Mouse (Mus musculus) intestine, postnatal 0 days (tissue): ENCODE data around the gene Plppr2. TPM values are rescaled to one million over a fixed set of nuclear protein-coding genes. Genes with fewer than 3 reads are reported as not detected.

Experiments used
- ATAC-seq: fragments of 200-750 bp; cut with Nextera tagmentation; 2 replicates; pipeline ENCODE4 v1.8.0; 2017; ENCODE audit warnings: mild to moderate bottlenecking, moderate TSS enrichment, moderate library complexity
- H3K27ac ChIP-seq: fragments of 300-500 bp; sonication (generic); 2 replicates; pipeline ENCODE4 v1.5.1; 2014; ENCODE audit warnings: mild to moderate bottlenecking, low read depth, low read length, moderate library complexity
- H3K27me3 ChIP-seq: fragments of 300-500 bp; sonication (generic); replicated peaks from 2 replicates; pipeline ENCODE4 v1.6.1; 2014; ENCODE audit warnings: low read length, mixed read lengths; ENCODE audit not compliant: control insufficient read depth, insufficient read depth
- H3K36me3 ChIP-seq: fragments of 300-500 bp; sonication (generic); 2 replicates; pipeline ENCODE4 v1.6.1; 2014; ENCODE audit warnings: mild to moderate bottlenecking, moderate library complexity; ENCODE audit not compliant: control insufficient read depth, insufficient read depth
- H3K4me1 ChIP-seq: fragments of 300-500 bp; sonication (generic); replicated peaks from 2 replicates; pipeline ENCODE4 v1.6.1; 2014; ENCODE audit warnings: antibody characterized with exemption, low read length, mixed read lengths; ENCODE audit not compliant: control insufficient read depth, insufficient read depth
- H3K4me2 ChIP-seq: fragments of 300-500 bp; sonication (generic); replicated peaks from 2 replicates; pipeline ENCODE4 v1.6.1; 2014; ENCODE audit warnings: low read depth, mild to moderate bottlenecking, moderate library complexity
- H3K4me3 ChIP-seq: fragments of 300-500 bp; sonication (generic); 2 replicates; pipeline ENCODE4 v1.5.1; 2014; ENCODE audit warnings: low read depth, low read length
- H3K9ac ChIP-seq: fragments of 300-500 bp; sonication (generic); 2 replicates; pipeline ENCODE4 v1.6.1; 2014; ENCODE audit warnings: mild to moderate bottlenecking, low read depth, low read length
- H3K9me3 ChIP-seq: fragments of 300-500 bp; sonication (generic); 2 replicates; pipeline ENCODE4 v1.6.1; 2016; ENCODE audit warnings: mixed run types; ENCODE audit not compliant: control insufficient read depth
- CTCF ChIP-seq: sonication (generic); IDR thresholded peaks from 2 replicates; pipeline ENCODE4 v1.5.1; 2016; ENCODE audit warnings: low read depth, mild to moderate bottlenecking, control low read depth, antibody characterized with exemption, moderate library complexity
- WGBS: fragments of 180-500 bp; shearing (Covaris S2); extraction: QIAGEN DNeasy Blood & Tissue Kit; methylation state at CpG from one replicate; pipeline ENCODE4 v1.1.7; 2014; 5-methylcytosine and 5-hydroxymethylcytosine counted together
- polyA plus RNA-seq: library from polyadenylated mRNA; unstranded; fragments of >200 nt; fragmentation: Nextera tagmentation; extraction: Ambion mirVana; gene quantifications from 2 replicates; pipeline ENCODE4 v1.2.1, GENCODE M21; 2015

Plppr2 gene
- polyA plus RNA-seq, 1 experiment from 2014 or later: 3.2 TPM

- Histone ChIP-seq H3K9ac (peak within 1 kb of the TSS; percentile 50), H3K27me3 (no peaks in the 10 kb centered on the region), H3K27ac (peak within 1 kb of the TSS; percentile 29; the same call in 1 of the 2 replicates), H3K4me3 (peak within 1 kb of the TSS; percentile 54), H3K36me3 (no peaks in the 10 kb centered on the region; the same call in 1 of the 2 replicates), H3K4me2 (peak within 1 kb of the TSS; percentile 70), H3K9me3 (no peaks in the 10 kb centered on the region), H3K4me1 (peaks cover 5% of the 10 kb centered on the region; the same call in 1 of the 2 replicates)
- TF ChIP-seq CTCF: no peak
- ATAC-seq: peak; percentile 98
- WGBS: under 1% methylated on average over 28 of the region's 28 CpGs
These were observed 9.6 kb upstream of the Plppr2 start, which contains the start of the genes Ccdc159 and Tmem205 for GRCm38 (mm10) chr9:21927208-21927753. Gene Ccdc159 (plus strand): TSS chr9:21927471. Gene Tmem205 (minus strand): TSS chr9:21927556.

DNA sequence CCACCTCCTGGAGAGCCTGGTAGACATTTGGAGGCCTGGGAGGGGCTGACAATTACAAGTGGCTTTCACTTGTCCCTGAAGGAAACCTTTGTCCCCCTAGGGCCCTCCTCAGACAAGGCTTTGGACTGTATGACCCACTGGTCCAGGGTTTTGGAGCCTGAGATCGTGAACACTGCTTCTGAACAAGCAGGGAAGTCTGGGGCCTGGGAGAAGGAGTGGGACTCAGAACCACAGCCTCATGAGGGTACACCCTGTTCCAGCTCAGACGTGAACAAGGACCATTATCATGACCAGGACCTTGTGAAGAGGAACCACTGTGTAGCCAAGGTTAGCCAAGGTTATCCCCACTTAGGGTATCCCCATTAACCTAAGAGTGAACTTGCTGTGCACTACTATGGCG, 7.6 kb upstream of the Plppr2 start:
- no peak overlapping the region for H3K4me3 ChIP-seq
- no peaks in the 10 kb centered on the region for H3K9me3 ChIP-seq
- WGBS: 91% methylated on average over 3 of the region's 3 CpGs
- H3K27me3 ChIP-seq: no peaks in the 10 kb centered on the region
- no peak for ATAC-seq
- no peak overlapping the region for H3K27ac ChIP-seq
- no peak overlapping the region for H3K9ac ChIP-seq
- no peak for TF ChIP-seq CTCF
- no peaks in the 10 kb centered on the region; the same call in 1 of the 2 replicates for H3K36me3 ChIP-seq
- no peak overlapping the region for H3K4me2 ChIP-seq
- peaks cover 5% of the 10 kb centered on the region; the same call in 1 of the 2 replicates for H3K4me1 ChIP-seq

DNA sequence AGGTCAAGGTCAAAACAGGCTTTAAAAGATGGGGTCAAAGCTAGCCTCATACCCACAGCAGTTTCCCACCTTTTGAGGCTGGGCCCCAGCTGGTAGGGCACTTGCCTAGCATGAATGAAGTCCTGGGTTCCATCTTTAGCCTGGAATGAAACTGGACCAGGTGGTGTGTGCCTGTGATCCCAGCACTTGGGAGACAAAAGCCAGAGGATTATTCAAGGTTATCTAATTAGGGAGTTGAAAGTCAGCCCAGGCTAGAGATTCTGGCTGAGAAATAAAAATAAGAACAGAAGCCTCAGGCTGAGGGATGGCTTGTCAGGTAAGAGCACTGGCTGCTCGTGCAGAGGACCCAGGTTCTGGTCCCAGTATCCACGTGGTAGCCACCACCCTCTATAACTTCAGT, 4.8 kb upstream of the Plppr2 start:
- H3K36me3 ChIP-seq: no peaks in the 10 kb centered on the region
- WGBS: 56% methylated on average over 2 of the region's 2 CpGs
- H3K27me3 ChIP-seq: no peaks in the 10 kb centered on the region
- no peak for ATAC-seq
- no peak overlapping the region for H3K4me3 ChIP-seq
- no peak overlapping the region for H3K4me2 ChIP-seq
- no peaks in the 10 kb centered on the region for H3K9me3 ChIP-seq
- H3K4me1 ChIP-seq: no peaks in the 10 kb centered on the region
- TF ChIP-seq CTCF: no peak
- H3K27ac ChIP-seq: no peak overlapping the region
- H3K9ac ChIP-seq: no peak overlapping the region

DNA sequence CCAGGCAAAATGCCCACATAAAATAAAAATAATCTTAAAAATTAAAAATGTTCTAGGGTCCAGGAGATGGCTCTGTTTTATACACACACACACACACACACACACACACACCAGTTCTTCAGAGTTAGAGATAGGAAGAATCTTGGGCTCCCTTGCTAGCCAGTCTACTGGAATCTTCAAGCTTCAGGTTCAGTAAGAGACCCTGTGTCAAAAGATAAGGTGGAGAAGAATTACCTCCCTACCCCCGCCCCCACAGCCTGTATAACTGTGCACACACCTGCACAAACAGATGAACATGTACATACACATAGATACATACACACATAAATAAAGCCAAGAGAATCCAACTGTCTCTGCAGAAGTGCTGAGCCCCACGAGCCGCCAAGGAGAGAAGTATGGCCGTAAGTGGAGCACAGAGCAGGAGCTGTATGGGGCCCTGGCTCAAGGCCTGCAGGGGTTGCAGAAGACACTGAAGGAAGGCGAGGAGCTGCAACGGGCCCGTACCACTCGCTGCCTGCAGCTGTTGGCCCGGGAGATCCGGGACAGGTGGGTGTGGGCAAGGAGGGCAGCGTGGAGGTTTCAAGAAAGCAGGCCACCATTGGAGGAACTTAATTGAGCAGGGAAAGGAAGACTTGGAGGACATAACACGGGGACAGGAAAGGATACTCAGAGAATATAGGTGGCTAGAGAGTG, 4.2 kb upstream of the Plppr2 start:
- Histone ChIP-seq H3K36me3 (no peaks in the 10 kb centered on the region), H3K27ac (no peak overlapping the region), H3K9me3 (no peaks in the 10 kb centered on the region), H3K27me3 (no peaks in the 10 kb centered on the region), H3K4me3 (no peak overlapping the region), H3K4me2 (no peak overlapping the region), H3K9ac (no peak overlapping the region), H3K4me1 (no peaks in the 10 kb centered on the region)
- 61% methylated on average over 12 of the region's 12 CpGs for WGBS
- ATAC-seq: no peak
- no peak for TF ChIP-seq CTCF

DNA sequence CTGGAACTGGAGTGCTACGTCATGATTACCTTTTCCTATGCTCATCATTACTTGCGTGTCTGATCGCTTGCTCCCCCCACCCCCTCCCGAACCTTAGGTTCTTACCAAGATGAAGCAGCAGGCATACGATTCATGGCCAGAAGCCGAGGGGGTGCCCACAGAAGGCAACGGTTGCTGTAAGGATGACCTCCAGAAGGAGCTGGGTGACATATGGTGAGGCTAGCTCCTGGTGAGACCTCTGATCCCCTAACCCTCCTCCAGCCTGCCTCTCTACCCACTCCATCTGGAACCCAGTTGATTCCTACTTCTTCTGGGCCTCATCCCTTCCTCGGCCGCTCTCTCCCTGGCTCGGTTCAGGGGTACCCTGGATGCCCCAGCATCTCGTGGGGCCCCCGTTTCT, 2.8 kb upstream of the Plppr2 start:
- no peak overlapping the region for H3K4me3 ChIP-seq
- H3K36me3 ChIP-seq: no peaks in the 10 kb centered on the region
- no peak overlapping the region for H3K9ac ChIP-seq
- no peaks in the 10 kb centered on the region for H3K27me3 ChIP-seq
- H3K4me2 ChIP-seq: no peak overlapping the region
- ATAC-seq: no peak
- H3K4me1 ChIP-seq: no peaks in the 10 kb centered on the region
- no peak for TF ChIP-seq CTCF
- no peak overlapping the region for H3K27ac ChIP-seq
- 92% methylated on average over 12 of the region's 12 CpGs for WGBS
- no peaks in the 10 kb centered on the region for H3K9me3 ChIP-seq

GRCm38 (mm10) chr9:21935466-21936131, 1.2 kb upstream of the Plppr2 start:
- Histone ChIP-seq H3K4me1 (no peaks in the 10 kb centered on the region), H3K9ac (no peak overlapping the region), H3K9me3 (no peaks in the 10 kb centered on the region), H3K4me2 (no peak overlapping the region), H3K36me3 (no peaks in the 10 kb centered on the region; the same call in 1 of the 2 replicates), H3K27me3 (no peaks in the 10 kb centered on the region), H3K27ac (no peak overlapping the region), H3K4me3 (no peak overlapping the region)
- 85% methylated on average over 7 of the region's 7 CpGs for WGBS
- TF ChIP-seq CTCF: no peak
- ATAC-seq: no peak
